Mouse (Mus musculus): ENCODE data around the gene H2-M10.5. TPM values are rescaled to one million over a fixed set of nuclear protein-coding genes. Genes with fewer than 3 reads are reported as not detected.
"Not testable (repeated sequence)": the region's sequence is repeated elsewhere in the genome, so short reads cannot be mapped to it uniquely, and the experiment has no call there.

Gene H2-M10.5
- polyA plus RNA-seq, 1 experiment from 2014 or later, result not detected

DNA sequence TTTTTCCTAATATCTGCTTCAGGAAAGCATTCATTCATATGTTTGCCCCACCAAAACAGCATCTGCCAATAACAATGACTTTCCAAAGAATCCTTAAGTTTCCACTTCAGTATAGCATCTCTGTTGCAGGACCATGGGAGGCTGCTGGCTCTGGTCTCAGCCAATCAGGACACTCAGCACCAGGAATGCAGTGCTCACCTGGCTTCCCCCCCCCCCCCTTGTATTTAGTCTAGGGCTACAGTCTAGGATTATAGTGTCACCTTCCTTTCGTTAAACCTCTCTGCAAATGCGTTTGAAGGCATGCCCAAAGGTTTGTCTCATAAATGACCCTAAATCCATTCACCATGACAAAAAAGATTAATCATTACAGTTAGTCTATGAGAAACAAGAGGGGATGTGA, 15.6 kb downstream of the H2-M10.5 start:
- Histone ChIP-seq H3K4me3 (ENCODE audit: low read depth, low read length) (no peak overlapping the region), H3K9ac (ENCODE audit: low read depth, low read length) (no peak overlapping the region), H3K4me2 (replicated peaks; ENCODE audit: low read depth) (no peak overlapping the region), H3K9me3 (ENCODE audit: control insufficient read depth) (no peaks in the 10 kb centered on the region), H3K4me1 (replicated peaks; ENCODE audit: control insufficient read depth, insufficient read depth, low read length) (no peaks in the 10 kb centered on the region), H3K27me3 (replicated peaks; ENCODE audit: control insufficient read depth, insufficient read depth, low read length) (no peaks in the 10 kb centered on the region), H3K27ac (ENCODE audit: low read depth, low read length) (no peak overlapping the region), H3K36me3 (ENCODE audit: control insufficient read depth, insufficient read depth) (no peaks in the 10 kb centered on the region)
- ATAC-seq, result no peak
- WGBS, result 87% methylated on average over 2 of the region's 2 CpGs
- no peak for TF ChIP-seq CTCF (IDR thresholded peaks at IDR 0.05; ENCODE audit: low read depth)

GRCm38 (mm10) chr17:36788801-36789200, 16.1 kb downstream of the H2-M10.5 start:
- not testable (repeated sequence) for H3K4me1 ChIP-seq (replicated peaks; ENCODE audit: control insufficient read depth, insufficient read depth, low read length); H3K36me3 ChIP-seq (ENCODE audit: control insufficient read depth, insufficient read depth); H3K4me2 ChIP-seq (replicated peaks; ENCODE audit: low read depth); H3K9me3 ChIP-seq (ENCODE audit: control insufficient read depth); H3K9ac ChIP-seq (ENCODE audit: low read depth, low read length); H3K4me3 ChIP-seq (ENCODE audit: low read depth, low read length); H3K27me3 ChIP-seq (replicated peaks; ENCODE audit: control insufficient read depth, insufficient read depth, low read length); H3K27ac ChIP-seq (ENCODE audit: low read depth, low read length)
- ATAC-seq, result peak; percentile 43
- TF ChIP-seq CTCF (IDR thresholded peaks at IDR 0.05; ENCODE audit: low read depth), result peak; percentile 94

DNA sequence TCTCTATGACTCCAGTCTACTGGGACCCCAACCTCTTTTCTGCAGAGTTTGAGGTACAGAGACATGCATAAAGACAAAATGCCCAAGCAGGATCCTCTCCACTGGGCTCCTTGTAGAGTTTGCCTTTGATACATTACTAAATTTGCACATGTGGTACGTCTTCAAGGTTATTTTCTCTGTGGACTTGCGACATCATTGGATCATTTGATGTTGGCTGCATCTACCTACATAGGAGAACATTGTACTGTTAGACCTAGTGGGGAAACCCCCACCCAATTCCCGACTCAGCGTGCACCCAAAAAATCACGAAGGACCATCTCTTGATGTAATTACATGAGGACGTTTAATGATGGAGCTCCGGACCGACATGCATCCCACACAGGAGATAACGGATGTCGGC, 26.8 kb downstream of the H2-M10.5 start:
- no peak for TF ChIP-seq CTCF (IDR thresholded peaks at IDR 0.05; ENCODE audit: low read depth)

DNA sequence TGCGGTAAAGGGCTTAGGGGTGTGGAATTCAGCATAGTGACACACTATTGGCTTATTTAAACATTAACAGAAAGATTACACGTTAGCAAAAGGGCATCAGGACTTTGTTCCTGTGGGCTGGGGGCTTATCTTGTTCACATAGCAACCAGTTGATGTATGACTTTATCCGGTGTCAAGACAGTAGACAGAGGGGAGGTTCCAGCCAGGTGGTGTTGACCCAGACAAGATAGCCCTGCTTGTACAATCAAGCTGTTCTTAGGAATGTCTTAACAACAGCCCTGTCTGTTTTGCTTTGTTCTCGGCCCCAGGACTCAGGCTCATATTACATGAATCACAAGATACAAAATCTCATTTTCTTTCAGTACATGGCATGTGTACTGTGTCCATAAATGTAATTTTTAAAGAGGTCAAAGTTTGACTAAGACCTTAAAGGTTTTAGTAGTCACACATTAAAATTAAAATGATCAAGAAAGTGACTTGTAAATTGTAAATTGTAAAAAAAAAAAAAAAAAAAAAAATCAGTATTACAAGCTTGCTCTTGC, 27.3 kb downstream of the H2-M10.5 start:
- peak overlapping the region; percentile 21; the same call in 1 of the 2 replicates for H3K4me2 ChIP-seq (replicated peaks; ENCODE audit: low read depth)
- not testable (repeated sequence) for H3K9me3 ChIP-seq (ENCODE audit: control insufficient read depth); H3K36me3 ChIP-seq (ENCODE audit: control insufficient read depth, insufficient read depth); H3K4me1 ChIP-seq (replicated peaks; ENCODE audit: control insufficient read depth, insufficient read depth, low read length); H3K4me3 ChIP-seq (ENCODE audit: low read depth, low read length); ATAC-seq; H3K9ac ChIP-seq (ENCODE audit: low read depth, low read length); H3K27ac ChIP-seq (ENCODE audit: low read depth, low read length); H3K27me3 ChIP-seq (replicated peaks; ENCODE audit: control insufficient read depth, insufficient read depth, low read length)
- WGBS, result 22% methylated on average over 4 of the region's 4 CpGs

More for the DNA sequence above, 26.8 kb downstream of the H2-M10.5 start:
- Histone ChIP-seq H3K27me3 (replicated peaks; ENCODE audit: control insufficient read depth, insufficient read depth, low read length) (no peaks in the 10 kb centered on the region), H3K4me1 (replicated peaks; ENCODE audit: control insufficient read depth, insufficient read depth, low read length) (no peaks in the 10 kb centered on the region), H3K4me2 (replicated peaks; ENCODE audit: low read depth) (peak overlapping the region; percentile 21; the same call in 1 of the 2 replicates), H3K4me3 (ENCODE audit: low read depth, low read length) (no peak overlapping the region), H3K27ac (ENCODE audit: low read depth, low read length) (no peak overlapping the region), H3K9me3 (ENCODE audit: control insufficient read depth) (no peaks in the 10 kb centered on the region), H3K36me3 (ENCODE audit: control insufficient read depth, insufficient read depth) (no peaks in the 10 kb centered on the region), H3K9ac (ENCODE audit: low read depth, low read length) (no peak overlapping the region)
- no peak for ATAC-seq
- WGBS, result 55% methylated on average over 10 of the region's 10 CpGs

- H3K4me2 ChIP-seq (replicated peaks; ENCODE audit: low read depth), result no peak within 1 kb of the TSS
- H3K4me1 ChIP-seq (replicated peaks; ENCODE audit: control insufficient read depth, insufficient read depth, low read length), result no peaks in the 10 kb centered on the region
- H3K27ac ChIP-seq (ENCODE audit: low read depth, low read length), result no peak within 1 kb of the TSS
- no peak for TF ChIP-seq CTCF (IDR thresholded peaks at IDR 0.05; ENCODE audit: low read depth)
- no peaks in the 10 kb centered on the region for H3K36me3 ChIP-seq (ENCODE audit: control insufficient read depth, insufficient read depth)
- H3K9me3 ChIP-seq (ENCODE audit: control insufficient read depth), result no peaks in the 10 kb centered on the region
- no peak within 1 kb of the TSS for H3K4me3 ChIP-seq (ENCODE audit: low read depth, low read length)
- H3K27me3 ChIP-seq (replicated peaks; ENCODE audit: control insufficient read depth, insufficient read depth, low read length), result no peaks in the 10 kb centered on the region
- ATAC-seq, result no peak
- no peak within 1 kb of the TSS for H3K9ac ChIP-seq (ENCODE audit: low read depth, low read length)
Measured at GRCm38 (mm10) chr17:36811871-36812270, 39.2 kb downstream of the H2-M10.5 start, which contains the start of gene H2-M10.6. Gene H2-M10.6 (plus strand): TSS chr17:36812171.

GRCm38 (mm10) chr17:36824005-36824404, 51.3 kb downstream of the H2-M10.5 start:
- H3K9me3 ChIP-seq (ENCODE audit: control insufficient read depth), result no peaks in the 10 kb centered on the region
- no peaks in the 10 kb centered on the region for H3K36me3 ChIP-seq (ENCODE audit: control insufficient read depth, insufficient read depth)
- no peaks in the 10 kb centered on the region for H3K27me3 ChIP-seq (replicated peaks; ENCODE audit: control insufficient read depth, insufficient read depth, low read length)
- ATAC-seq, result no peak
- no peak overlapping the region for H3K27ac ChIP-seq (ENCODE audit: low read depth, low read length)
- no peaks in the 10 kb centered on the region for H3K4me1 ChIP-seq (replicated peaks; ENCODE audit: control insufficient read depth, insufficient read depth, low read length)
- no peak overlapping the region for H3K9ac ChIP-seq (ENCODE audit: low read depth, low read length)
- H3K4me2 ChIP-seq (replicated peaks; ENCODE audit: low read depth), result no peak overlapping the region
- peak; percentile 86 for TF ChIP-seq CTCF (IDR thresholded peaks at IDR 0.05; ENCODE audit: low read depth)
- H3K4me3 ChIP-seq (ENCODE audit: low read depth, low read length), result no peak overlapping the region

- no peaks in the 10 kb centered on the region for H3K4me1 ChIP-seq (replicated peaks; ENCODE audit: control insufficient read depth, insufficient read depth, low read length)
- no peaks in the 10 kb centered on the region for H3K36me3 ChIP-seq (ENCODE audit: control insufficient read depth, insufficient read depth)
- no peak overlapping the region for H3K27ac ChIP-seq (ENCODE audit: low read depth, low read length)
- H3K9me3 ChIP-seq (ENCODE audit: control insufficient read depth), result no peaks in the 10 kb centered on the region
- no peaks in the 10 kb centered on the region for H3K27me3 ChIP-seq (replicated peaks; ENCODE audit: control insufficient read depth, insufficient read depth, low read length)
- ATAC-seq, result peak; percentile 71
- no peak overlapping the region for H3K4me3 ChIP-seq (ENCODE audit: low read depth, low read length)
- TF ChIP-seq CTCF (IDR thresholded peaks at IDR 0.05; ENCODE audit: low read depth), result peak; percentile 60
- WGBS, result 21% methylated on average over 4 of the region's 4 CpGs
- no peak overlapping the region for H3K4me2 ChIP-seq (replicated peaks; ENCODE audit: low read depth)
- H3K9ac ChIP-seq (ENCODE audit: low read depth, low read length), result no peak overlapping the region
Measured at GRCm38 (mm10) chr17:36825525-36825924, 52.8 kb downstream of the H2-M10.5 start.

Other genes starting within 250 kb of the H2-M10.5 start
- gene H2-M11, start 225.8 kb upstream of the H2-M10.5 start, polyA plus RNA-seq (2015; fragmentation: Nextera tagmentation; extraction: Ambion mirVana), result not detected in 2 replicates
- gene H2-M9, start 130.2 kb upstream of the H2-M10.5 start, polyA plus RNA-seq (2015; fragmentation: Nextera tagmentation; extraction: Ambion mirVana), result 0.27 and 0.42 TPM in 2 replicates
- gene H2-M1, start 100.7 kb upstream of the H2-M10.5 start, polyA plus RNA-seq (2015; fragmentation: Nextera tagmentation; extraction: Ambion mirVana), result not detected in 2 replicates
- gene H2-M10.6, start 39.3 kb downstream of the H2-M10.5 start, polyA plus RNA-seq (2015; fragmentation: Nextera tagmentation; extraction: Ambion mirVana), result not detected in 2 replicates
- gene Trim26, start 64.2 kb downstream of the H2-M10.5 start, polyA plus RNA-seq (2015; fragmentation: Nextera tagmentation; extraction: Ambion mirVana), result 27.4 and 32.2 TPM in 2 replicates
- 16.4 and 23.0 TPM in 2 replicates for gene Trim15, start 94.3 kb downstream of the H2-M10.5 start, polyA plus RNA-seq (2015; fragmentation: Nextera tagmentation; extraction: Ambion mirVana)
- gene Trim10, start 96.7 kb downstream of the H2-M10.5 start, polyA plus RNA-seq (2015; fragmentation: Nextera tagmentation; extraction: Ambion mirVana), result 0.07 and 0.21 TPM in 2 replicates
- 6.8 TPM in 2 replicates for gene Trim40, start 117.2 kb downstream of the H2-M10.5 start, polyA plus RNA-seq (2015; fragmentation: Nextera tagmentation; extraction: Ambion mirVana)
- gene Trim31, start 125.2 kb downstream of the H2-M10.5 start, polyA plus RNA-seq (2015; fragmentation: Nextera tagmentation; extraction: Ambion mirVana), result 53.7 and 56.2 TPM in 2 replicates
- 1.7 and 2.2 TPM in 2 replicates for gene Rnf39, start 170.0 kb downstream of the H2-M10.5 start, polyA plus RNA-seq (2015; fragmentation: Nextera tagmentation; extraction: Ambion mirVana)
- gene Ppp1r11, start 178.8 kb downstream of the H2-M10.5 start, polyA plus RNA-seq (2015; fragmentation: Nextera tagmentation; extraction: Ambion mirVana), result 91.6 and 96.1 TPM in 2 replicates
- gene Znrd1, start 185.6 kb downstream of the H2-M10.5 start, polyA plus RNA-seq (2015; fragmentation: Nextera tagmentation; extraction: Ambion mirVana), result 59.1 and 60.1 TPM in 2 replicates
- gene Znrd1as, start 185.7 kb downstream of the H2-M10.5 start, polyA plus RNA-seq (2015; fragmentation: Nextera tagmentation; extraction: Ambion mirVana), result 5.6 and 6.4 TPM in 2 replicates
- gene 2410137M14Rik, start 208.3 kb downstream of the H2-M10.5 start, polyA plus RNA-seq (2015; fragmentation: Nextera tagmentation; extraction: Ambion mirVana), result not detected in 2 replicates
- gene H2-M5, start 216.6 kb downstream of the H2-M10.5 start, polyA plus RNA-seq (2015; fragmentation: Nextera tagmentation; extraction: Ambion mirVana), result 0.05 TPM in 1 of 2 replicates, not detected in the other
- 8.6 and 9.0 TPM in 2 replicates for gene Zfp57, start 228.3 kb downstream of the H2-M10.5 start, polyA plus RNA-seq (2015; fragmentation: Nextera tagmentation; extraction: Ambion mirVana)

All from intestine, postnatal 0 days (tissue).